Comparison of ENCODE assay signal across 8 mouse cellular contexts in genomic region chr12:21418621-21419131, GRCm38 (mm10). TPM values are rescaled to one million over a fixed set of nuclear protein-coding genes. Genes with fewer than 3 reads are reported as not detected.
DNase-seq lines count a peak whose midpoint lies in the region; ATAC-seq lines count a peak whose summit lies in the region.

No protein-coding gene starts in this region.

- peak overlapping the region; percentile 77 for H3K27ac ChIP-seq in embryonic facial prominence, embryonic 15.5 days (replicated peaks)
- no peak overlapping the region for H3K27ac ChIP-seq in midbrain, embryonic 12.5 days (replicated peaks)

- ATAC-seq in CD4-positive, CD25-positive, alpha-beta regulatory T cell, adult 4 months = no peak
- no peak for ATAC-seq in embryonic facial prominence, embryonic 15.5 days (ENCODE audit: insufficient number of reproducible peaks, low FRiP score, low TSS enrichment, low read depth)
- no peak for ATAC-seq in midbrain, embryonic 12.5 days (ENCODE audit: low FRiP score, low read depth)
- no peak for ATAC-seq in monocyte, adult 5-6 weeks (replicated peaks; ENCODE audit: insufficient number of reproducible peaks, low FRiP score, low TSS enrichment, poor library complexity, severe bottlenecking)

- H3K27me3 ChIP-seq in embryonic facial prominence, embryonic 15.5 days = no peaks in the 10 kb centered on the region
- no peaks in the 10 kb centered on the region for H3K27me3 ChIP-seq in midbrain, embryonic 12.5 days

- peak overlapping the region; percentile 53 for H3K4me2 ChIP-seq in embryonic facial prominence, embryonic 15.5 days (replicated peaks)
- H3K4me2 ChIP-seq in midbrain, embryonic 12.5 days (replicated peaks) = peak overlapping the region; percentile 59

- 33% methylated on average over 11 of the region's 11 CpGs for WGBS in embryonic facial prominence, embryonic 15.5 days
- 42% methylated on average over 11 of the region's 11 CpGs for WGBS in midbrain, embryonic 12.5 days

- H3K4me3 ChIP-seq in embryonic facial prominence, embryonic 15.5 days (replicated peaks) = peak overlapping the region; percentile 93
- peak overlapping the region; percentile 88 for H3K4me3 ChIP-seq in midbrain, embryonic 12.5 days

- no peaks in the 10 kb centered on the region for H3K9me3 ChIP-seq in embryonic facial prominence, embryonic 15.5 days (replicated peaks)
- peaks cover 8% of the 10 kb centered on the region; the same call in 1 of the 2 replicates for H3K9me3 ChIP-seq in midbrain, embryonic 12.5 days

- peaks cover 20% of the 10 kb centered on the region for H3K4me1 ChIP-seq in embryonic facial prominence, embryonic 15.5 days
- H3K4me1 ChIP-seq in midbrain, embryonic 12.5 days = peaks cover 19% of the 10 kb centered on the region; the same call in 1 of the 2 replicates

- DNase-seq in CD4-positive, CD25-positive, alpha-beta regulatory T cell, adult 2 months (ENCODE audit: low read depth, low spot score) = peak; percentile 13
- DNase-seq in ovary, adult 18-20 months (ENCODE audit: low spot score) = peak; percentile 16
- no peak for DNase-seq in ovary, postnatal 10 days (ENCODE audit: low spot score)
- DNase-seq in induced T-regulatory cell, adult 2 months (ENCODE audit: low read depth) = peak; percentile 43

- H3K9ac ChIP-seq in embryonic facial prominence, embryonic 15.5 days = no peak overlapping the region
- H3K9ac ChIP-seq in midbrain, embryonic 12.5 days (replicated peaks) = peak overlapping the region; percentile 98

- H3K36me3 ChIP-seq in embryonic facial prominence, embryonic 15.5 days = peaks cover 14% of the 10 kb centered on the region; the same call in 1 of the 2 replicates
- H3K36me3 ChIP-seq in midbrain, embryonic 12.5 days = peaks cover 22% of the 10 kb centered on the region

RNA-seq across cellular contexts. Expression of gene Ywhaq, which starts 1.2 kb away (rescaled TPM):
- 100 to 1,000 TPM; 210 to 222 TPM for polyA plus RNA-seq in CD4-positive, CD25-positive, alpha-beta regulatory T cell, adult 4 months (2017; shearing (Covaris generic))
- polyA plus RNA-seq in embryonic facial prominence, embryonic 15.5 days (2015; fragmentation: Nextera tagmentation; extraction: Ambion mirVana) = 527 and 542 TPM in 2 replicates
- 1,175 and 1,209 TPM in 2 replicates for polyA plus RNA-seq in midbrain, embryonic 12.5 days (2016; fragmentation: Nextera tagmentation; extraction: Ambion mirVana)
- total RNA-seq in monocyte, adult 5-6 weeks (2017) = 211 to 254 TPM (median 218 TPM) in 3 replicates

RNA-seq across cellular contexts. Expression of gene Adam17, which starts 45.2 kb away (rescaled TPM):
- 10 to 100 TPM; 49.8 to 50.7 TPM for polyA plus RNA-seq in CD4-positive, CD25-positive, alpha-beta regulatory T cell, adult 4 months (2017; shearing (Covaris generic))
- 35.6 and 44.2 TPM in 2 replicates for polyA plus RNA-seq in embryonic facial prominence, embryonic 15.5 days (2015; fragmentation: Nextera tagmentation; extraction: Ambion mirVana)
- polyA plus RNA-seq in midbrain, embryonic 12.5 days (2016; fragmentation: Nextera tagmentation; extraction: Ambion mirVana) = 34.1 and 36.8 TPM in 2 replicates
- 104 to 119 TPM (median 113 TPM) in 3 replicates for total RNA-seq in monocyte, adult 5-6 weeks (2017)
